Mouse (Mus musculus) cerebellum, adult 2 months (tissue): Measurements from ENCODE around the gene Msh5. TPM values are rescaled to one million over a fixed set of nuclear protein-coding genes. Genes with fewer than 3 reads are reported as not detected.
A peak's percentile ranks its signal among the peaks of the same experiment; 100 is the strongest.

Experiments
- DNase-seq, 2 experiments: peaks; one replicate each; pipeline ENCODE4 v3.0.0; 2021
- H3K27ac ChIP-seq: fragments of 200-500 bp; 2 replicates; pipeline ENCODE4 v1.5.1; 2012; ENCODE audit warnings: low read length, control low read depth, inconsistent platforms; ENCODE audit not compliant: insufficient read depth
- H3K27me3 ChIP-seq: fragments of 200-500 bp; 2 replicates; pipeline ENCODE4 v1.6.1; 2012; ENCODE audit warnings: inconsistent platforms, mild to moderate bottlenecking, low read length, moderate library complexity; ENCODE audit not compliant: control insufficient read depth, insufficient read depth
- H3K4me1 ChIP-seq: fragments of 200-500 bp; 2 replicates; pipeline ENCODE4 v1.6.1; 2011; ENCODE audit warnings: low read length; ENCODE audit not compliant: control insufficient read depth, insufficient read depth
- H3K4me3 ChIP-seq: fragments of 200-500 bp; replicated peaks from 2 replicates; pipeline ENCODE3; 2011; ENCODE audit warnings: mild to moderate bottlenecking, low read depth, low read length, control low read depth; ENCODE audit not compliant: insufficient read depth
- CTCF ChIP-seq: fragments of 200-500 bp; IDR thresholded peaks from 2 replicates; pipeline ENCODE4 v1.5.1; 2011; ENCODE audit warnings: low read depth, mild to moderate bottlenecking, control low read depth, low read length, moderate library complexity, borderline replicate concordance; ENCODE audit not compliant: insufficient read depth
- POLR2A ChIP-seq: fragments of 200-500 bp; IDR thresholded peaks from 2 replicates; pipeline ENCODE4 v1.6.1; 2011; ENCODE audit warnings: low read length, control low read depth, borderline replicate concordance; ENCODE audit not compliant: insufficient read depth
- WGBS: fragments of 180-500 bp; shearing (Covaris S2); methylation state at CpG from one replicate; pipeline ENCODE4 v1.1.7; 2018; 5-methylcytosine and 5-hydroxymethylcytosine counted together
- polyA plus RNA-seq: library from polyadenylated mRNA; depleted of rRNA; stranded (reverse); fragments of >200 nt; gene quantifications from 2 replicates; pipeline ENCODE4 v1.2.3, GENCODE M21; 2012; rRNA removed

Msh5 gene
- 4.3 and 5.5 TPM in 2 replicates for polyA plus RNA-seq

GRCm38 (mm10) chr17:35046681-35047455 is at the start of gene Msh5:
Gene Msh5 (minus strand): TSS chr17:35046745.
- Histone ChIP-seq H3K27me3 (no peaks in the 10 kb centered on the region), H3K27ac (no peak within 1 kb of the TSS), H3K4me3 (peak within 1 kb of the TSS; percentile 62), H3K4me1 (peaks cover 4% of the 10 kb centered on the region)
- DNase-seq, result peak; percentile 95 to 96
- TF ChIP-seq CTCF (no peak), POLR2A (0 out of 2 replicates have a peak, but pooled peaks have one; percentile 19)
- 3% methylated on average over 33 of the region's 33 CpGs for WGBS

DNA sequence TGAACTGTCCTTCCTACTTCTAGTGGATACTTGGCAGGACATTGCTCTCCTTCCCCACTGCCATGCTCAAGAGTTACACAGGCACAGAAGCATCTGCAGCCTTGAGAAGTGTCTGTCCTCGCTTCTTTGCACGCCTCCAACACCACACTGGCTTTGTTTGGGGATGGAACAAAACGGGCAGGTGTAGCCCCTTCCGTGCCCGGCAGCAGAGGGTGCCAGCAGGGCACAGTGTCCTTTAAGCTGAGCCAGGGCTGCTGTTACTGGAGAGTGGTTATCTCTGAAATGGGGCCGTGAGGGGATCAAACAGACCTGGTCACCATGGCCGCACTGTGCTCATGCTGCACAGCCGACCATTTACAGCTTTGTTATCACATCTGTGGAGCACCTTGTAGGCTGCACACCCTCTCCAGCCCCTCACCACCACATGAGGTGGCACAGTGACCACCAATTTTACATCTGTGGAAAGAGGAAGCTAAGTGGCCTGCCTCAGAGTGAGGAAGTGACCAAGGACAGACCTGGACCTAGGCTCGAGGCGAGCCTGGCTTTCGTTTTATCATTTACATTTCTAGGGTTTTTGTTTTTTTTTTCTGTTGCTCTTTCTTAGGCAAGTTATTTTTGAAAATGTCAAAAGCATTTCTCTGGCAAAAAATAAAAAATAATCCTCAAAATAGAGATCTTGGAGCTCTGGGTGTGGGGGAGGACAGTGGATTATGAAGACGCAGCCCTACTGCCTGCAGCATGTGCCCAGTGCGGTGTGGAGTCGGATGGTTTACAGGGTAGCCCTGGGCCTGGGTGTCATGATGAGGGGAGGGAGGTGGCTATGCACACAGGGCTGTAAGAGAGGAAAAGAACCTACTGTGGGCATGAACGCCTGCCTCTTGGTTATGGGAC is 48.2 kb upstream of the Msh5 start:
- Histone ChIP-seq H3K27me3 (no peaks in the 10 kb centered on the region), H3K4me1 (peaks cover 66% of the 10 kb centered on the region), H3K4me3 (no peak overlapping the region), H3K27ac (0 out of 2 replicates have a peak overlapping the region, but pooled peaks have one; percentile 15)
- 53% methylated on average over 15 of the region's 15 CpGs for WGBS
- peak in 1 of 2 experiments; percentile 53 for DNase-seq
- TF ChIP-seq CTCF (no peak), POLR2A (no peak)

DNA sequence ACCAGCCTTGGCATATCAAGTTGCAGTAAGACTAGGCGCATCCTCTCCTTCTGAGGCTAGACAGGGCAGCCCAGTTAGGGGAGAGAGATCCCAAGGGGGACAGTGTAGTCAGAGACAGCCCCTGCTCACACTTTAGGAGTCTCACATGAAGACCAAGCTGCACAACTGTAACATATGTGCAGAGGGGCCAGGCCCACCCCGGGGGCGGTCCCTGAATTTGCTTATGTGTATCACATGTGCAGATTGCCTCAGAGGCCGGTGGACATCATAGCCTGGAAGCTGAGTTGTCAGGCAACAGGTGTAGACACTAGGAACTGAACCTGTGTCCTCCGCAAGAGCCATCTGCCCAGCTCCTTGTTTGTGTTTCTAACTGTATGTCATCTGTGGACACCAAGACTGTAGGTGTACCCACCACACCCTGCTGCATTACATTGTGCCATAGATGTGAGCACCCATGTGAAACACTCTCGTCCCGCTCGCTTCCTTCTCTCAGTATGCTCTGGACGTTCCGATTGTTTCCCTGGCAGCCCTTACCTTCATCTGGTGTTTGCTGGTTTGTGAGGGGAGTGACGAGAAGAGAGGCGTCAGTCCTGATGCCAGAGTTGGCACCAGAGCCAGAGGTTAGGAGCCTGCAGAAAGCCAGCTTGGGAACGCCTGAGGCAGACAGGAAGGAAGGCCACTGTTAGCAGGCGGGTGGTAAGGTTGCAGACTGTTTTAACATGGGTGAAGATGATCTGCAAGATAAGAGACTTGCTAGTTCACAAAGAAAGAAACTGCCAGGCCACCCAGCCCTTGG is 46.1 kb upstream of the Msh5 start:
- peak in 1 of 2 experiments; percentile 50 for DNase-seq
- no peak overlapping the region for H3K27ac ChIP-seq
- H3K27me3 ChIP-seq, result no peaks in the 10 kb centered on the region
- peaks cover 47% of the 10 kb centered on the region for H3K4me1 ChIP-seq
- no peak for TF ChIP-seq CTCF
- TF ChIP-seq POLR2A, result no peak
- WGBS, result 24% methylated on average over 14 of the region's 14 CpGs
- no peak overlapping the region for H3K4me3 ChIP-seq

GRCm38 (mm10) chr17:35090166-35090932 is 43.8 kb upstream of the Msh5 start:
- peak overlapping the region; percentile 80 for H3K4me3 ChIP-seq
- peak overlapping the region; percentile 100 for H3K27ac ChIP-seq
- H3K4me1 ChIP-seq, result peaks cover 28% of the 10 kb centered on the region
- 2% methylated on average over 8 of the region's 8 CpGs for WGBS
- TF ChIP-seq POLR2A, result peak; percentile 55; the same call in 1 of the 2 replicates
- TF ChIP-seq CTCF, result no peak
- no peaks in the 10 kb centered on the region for H3K27me3 ChIP-seq
- DNase-seq, result peak; percentile 88 to 96

DNA sequence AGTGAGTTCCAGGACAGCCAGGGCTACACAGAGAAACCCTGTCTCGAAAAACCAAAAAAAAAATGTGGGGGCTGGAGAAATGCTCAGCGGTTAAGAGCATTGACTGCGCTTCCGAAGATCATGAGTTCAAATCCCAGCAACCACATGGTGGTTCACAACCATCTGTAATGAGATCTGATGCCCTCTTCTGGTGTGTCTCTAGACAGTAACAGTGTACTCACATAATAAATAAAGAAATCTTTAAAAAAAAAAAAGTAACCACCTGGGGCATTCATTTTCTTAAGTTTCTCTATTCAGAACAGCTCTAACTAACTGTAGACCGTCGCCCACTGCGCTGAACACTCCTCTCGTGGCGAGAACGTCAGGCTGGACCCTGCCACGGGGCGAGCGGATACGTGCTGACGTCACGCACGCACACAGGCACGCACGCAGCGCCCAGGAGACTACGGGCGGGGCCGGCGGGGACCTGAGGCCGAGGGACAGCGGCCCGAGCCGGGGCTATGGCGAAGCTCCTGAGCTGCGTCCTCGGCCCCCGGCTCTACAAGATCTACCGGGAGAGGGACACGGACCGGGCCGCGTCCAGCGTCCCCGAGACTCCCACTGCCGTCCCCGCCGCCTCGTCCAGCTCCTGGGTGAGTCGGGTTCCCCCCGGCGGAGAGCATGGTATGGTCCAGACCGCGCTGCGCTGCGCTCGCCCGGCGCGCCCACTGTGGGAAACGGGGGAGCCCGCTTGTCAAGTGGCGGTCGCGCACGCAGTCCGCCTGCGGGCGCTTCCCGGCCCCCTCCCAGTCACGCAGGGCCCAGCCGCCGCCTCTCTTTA is 42.5 kb upstream of the Msh5 start, which contains the start of gene Abhd16a:
Gene Abhd16a (plus strand): TSS at position 439 of the 820 bp plus-strand sequence.
- Histone ChIP-seq H3K27ac (peak within 1 kb of the TSS; percentile 100), H3K27me3 (no peaks in the 10 kb centered on the region), H3K4me3 (peak within 1 kb of the TSS; percentile 80), H3K4me1 (peaks cover 25% of the 10 kb centered on the region; the same call in 1 of the 2 replicates)
- WGBS, result 3% methylated on average over 67 of the region's 67 CpGs
- TF ChIP-seq CTCF (no peak), POLR2A (peak; percentile 82)
- DNase-seq, result peak; percentile 96 to 98

GRCm38 (mm10) chr17:35088151-35088550 is 41.6 kb upstream of the Msh5 start:
- DNase-seq, result no peak
- H3K4me1 ChIP-seq, result peaks cover 31% of the 10 kb centered on the region; the same call in 1 of the 2 replicates
- no peak overlapping the region for H3K27ac ChIP-seq
- H3K27me3 ChIP-seq, result no peaks in the 10 kb centered on the region
- H3K4me3 ChIP-seq, result no peak overlapping the region
- TF ChIP-seq POLR2A (no peak), CTCF (no peak)
- 46% methylated on average over 2 of the region's 2 CpGs for WGBS
